Mouse (Mus musculus) megakaryocyte progenitor cell, adult 5-6 weeks (primary cell): ENCODE data around the gene Sbk1. TPM values are rescaled to one million over a fixed set of nuclear protein-coding genes. Genes with fewer than 3 reads are reported as not detected.
A peak's percentile ranks its signal among the peaks of the same experiment; 100 is the strongest.

ENCODE experiments used
- ATAC-seq: replicated peaks from 2 replicates; pipeline ENCODE4 v1.8.0; 2016; ENCODE audit warnings: mild to moderate bottlenecking, moderate TSS enrichment, inconsistent platforms; ENCODE audit not compliant: poor library complexity
- total RNA-seq, 2 experiments: library from RNA; stranded (forward) in 1 of 2; stranded (reverse) in 1 of 2; fragments of 157-497, 149-512 nt in 1 of 2; fragments of 200-1000 nt in 1 of 2; gene quantifications; 2 replicates each; pipeline versions ENCODE4 v1.2.3 to v1.2.4; 2015 to 2017

Gene Sbk1
- total RNA-seq, 2 experiments from 2014 or later, result 1.7 to 2.0 TPM

- no peak for ATAC-seq
These were observed 8.5 kb upstream of the Sbk1 start for GRCm38 (mm10) chr7:126263964-126264363.

DNA sequence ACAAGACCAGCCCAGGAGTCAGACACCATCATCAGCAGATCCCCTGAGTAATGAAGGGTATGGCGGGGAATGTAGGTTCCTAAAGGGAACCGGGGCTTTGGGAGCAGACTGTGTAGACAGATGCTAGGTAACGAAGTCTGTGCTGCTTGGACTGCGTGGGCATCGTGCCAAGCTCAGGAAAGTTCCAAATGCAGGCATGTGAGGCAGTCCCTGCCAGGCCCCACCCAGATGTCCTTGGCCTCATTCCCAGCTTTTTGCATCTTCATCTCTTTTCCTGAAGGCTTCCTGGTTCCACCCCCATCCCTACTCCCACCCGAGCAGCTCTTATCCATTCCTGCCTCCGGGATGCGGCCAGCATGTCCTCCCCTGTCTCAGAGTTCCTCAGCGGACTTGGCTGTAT, 6.5 kb upstream of the Sbk1 start:
- ATAC-seq, result no peak

DNA sequence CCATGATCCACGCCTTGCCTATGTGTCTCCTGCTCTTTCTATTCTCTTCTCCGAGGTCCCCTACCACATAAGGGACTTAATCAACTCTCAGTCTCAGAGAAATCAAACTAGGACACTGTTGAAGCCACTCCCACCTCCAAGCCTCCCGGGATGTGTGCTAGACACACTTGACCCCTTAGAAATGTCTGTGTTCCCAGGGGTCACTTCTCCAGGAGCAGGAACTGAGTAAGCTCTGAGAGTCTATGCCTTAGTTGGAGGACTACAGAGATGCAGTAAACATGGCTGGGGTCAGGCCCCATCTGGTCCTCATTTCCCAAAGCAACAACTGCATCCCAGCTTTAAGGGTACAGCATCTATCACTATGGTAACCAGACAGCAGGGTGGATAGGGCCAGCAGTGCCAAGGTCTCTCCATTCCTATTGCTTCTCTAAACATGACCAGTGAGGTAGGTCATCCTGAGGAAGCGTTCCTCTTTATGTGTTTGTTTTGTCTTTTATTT, 6.0 kb upstream of the Sbk1 start:
- no peak for ATAC-seq

- no peak for ATAC-seq
These were observed 4.8 kb upstream of the Sbk1 start for GRCm38 (mm10) chr7:126267606-126268005.

GRCm38 (mm10) chr7:126272770-126273311, 422 bp downstream of the Sbk1 start:
- ATAC-seq, result no peak

DNA sequence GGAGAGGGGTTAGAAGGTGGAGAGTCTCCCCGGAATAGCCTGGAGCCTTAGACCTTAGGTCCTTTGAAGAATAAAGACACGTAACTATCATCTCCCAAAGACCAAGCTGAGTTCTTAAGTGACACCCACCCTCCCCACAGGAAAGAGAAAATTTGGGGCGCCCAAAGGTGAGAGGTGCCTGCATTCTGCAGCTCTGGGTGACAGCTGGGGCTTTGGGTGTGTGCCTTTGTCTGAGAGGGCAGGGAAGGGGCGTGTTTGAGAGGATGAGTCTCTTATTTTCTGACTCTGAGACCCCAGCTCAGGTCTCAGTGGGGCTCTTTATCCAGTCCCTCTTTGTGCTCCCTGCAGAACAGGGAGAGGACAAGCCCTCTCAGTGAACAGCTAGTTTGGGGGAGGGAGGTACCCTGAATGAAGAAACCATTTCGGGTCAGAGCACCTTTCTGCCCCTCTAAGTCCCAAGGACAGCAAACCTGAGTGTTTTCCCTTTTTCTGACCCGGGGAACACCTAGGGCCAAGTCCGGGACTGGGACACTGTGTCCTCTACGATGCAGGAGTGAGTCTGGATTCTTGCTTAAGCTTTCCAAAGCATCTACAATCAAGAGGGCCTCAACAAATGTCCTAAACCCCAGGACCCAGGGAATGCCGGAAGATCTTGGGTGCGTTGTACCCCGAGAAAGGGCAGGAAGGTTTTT, 1.1 kb downstream of the Sbk1 start:
- no peak for ATAC-seq

- ATAC-seq, result no peak
These were observed 1.7 kb downstream of the Sbk1 start for GRCm38 (mm10) chr7:126274137-126274536.

DNA sequence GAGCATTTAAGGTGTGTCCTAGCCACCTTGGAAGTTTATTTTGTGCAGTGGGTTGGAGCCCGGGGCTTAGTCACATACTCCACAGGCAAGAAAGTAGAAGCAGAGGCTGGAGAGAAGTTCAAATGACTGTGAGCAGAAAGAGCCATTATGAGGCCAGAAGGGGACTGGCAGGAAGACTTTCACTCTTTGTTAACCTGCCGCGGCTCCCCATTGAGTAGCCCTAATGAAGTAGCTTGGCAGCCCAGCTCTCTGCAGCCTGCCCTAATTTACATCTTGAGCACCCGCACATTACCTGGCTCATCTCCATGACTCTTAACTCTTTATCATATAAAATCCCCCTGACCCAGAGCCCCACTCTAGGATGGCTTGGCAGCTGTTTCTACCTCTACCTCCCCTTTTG, 2.2 kb downstream of the Sbk1 start:
- no peak for ATAC-seq

GRCm38 (mm10) chr7:126275711-126276110, 3.3 kb downstream of the Sbk1 start:
- ATAC-seq, result no peak

DNA sequence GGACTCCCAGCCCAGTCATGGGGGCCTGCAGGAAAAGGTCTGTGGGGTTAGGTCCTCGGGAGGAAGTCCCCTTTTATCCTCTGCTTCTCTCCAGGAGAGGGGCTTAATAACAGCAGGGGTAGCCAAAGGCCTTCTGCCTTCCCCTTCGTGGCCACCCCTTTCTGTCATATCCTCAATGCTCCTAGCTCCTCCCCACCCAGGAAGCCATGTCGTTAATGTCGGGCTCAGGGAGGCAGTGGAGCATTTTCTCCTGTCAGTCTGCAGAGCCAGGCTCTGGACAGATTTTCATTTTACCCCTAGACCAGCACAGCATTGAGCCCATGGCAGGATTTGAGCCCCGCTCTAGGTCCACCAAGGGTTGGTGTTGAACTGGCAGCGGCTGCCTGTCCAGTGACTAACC, 3.9 kb downstream of the Sbk1 start:
- ATAC-seq, result no peak

- no peak for ATAC-seq
These were observed 5.3 kb downstream of the Sbk1 start for GRCm38 (mm10) chr7:126277536-126278295.

GRCm38 (mm10) chr7:126278799-126279198, 6.4 kb downstream of the Sbk1 start:
- ATAC-seq, result no peak

DNA sequence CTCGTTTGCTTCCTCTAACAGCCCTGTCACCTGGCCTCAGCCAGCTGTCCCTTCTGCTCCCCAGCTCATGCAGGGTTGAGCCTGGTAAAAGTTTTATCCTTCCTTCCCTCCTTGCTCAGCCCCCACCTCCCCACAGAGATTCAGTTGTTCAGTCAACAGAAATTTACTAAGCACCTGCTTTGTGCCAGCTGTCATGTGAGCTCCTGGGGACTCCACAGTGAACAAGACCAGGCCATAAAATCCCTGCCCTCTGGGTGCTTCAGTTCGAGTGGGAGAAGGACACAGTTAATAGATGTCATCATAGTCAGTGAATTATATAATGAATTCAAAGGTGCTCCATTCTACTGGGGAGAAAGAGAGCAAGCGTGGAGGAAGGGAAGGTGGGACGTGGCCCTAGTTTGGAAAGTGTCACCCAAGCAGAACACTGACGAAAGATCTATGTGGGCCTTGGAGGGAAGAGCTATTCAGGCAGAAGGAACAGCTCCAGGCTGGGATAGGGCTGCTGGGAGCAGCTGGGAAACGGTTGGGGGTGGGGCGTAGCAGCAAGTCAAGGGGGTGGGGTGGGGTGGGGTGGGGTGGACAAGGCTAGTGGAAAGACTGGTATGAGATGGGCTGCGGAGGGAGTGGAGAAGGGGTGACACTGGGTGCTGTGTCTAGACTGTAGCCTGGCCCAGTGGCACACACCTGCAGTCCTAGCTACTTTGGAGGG, 7.5 kb downstream of the Sbk1 start:
- no peak for ATAC-seq

- ATAC-seq, result no peak
These were observed 8.3 kb downstream of the Sbk1 start for GRCm38 (mm10) chr7:126280696-126281095.

- peak; percentile 12; the same call in 1 of the 2 replicates for ATAC-seq
These were observed 9.7 kb downstream of the Sbk1 start for GRCm38 (mm10) chr7:126281876-126282682.

- ATAC-seq, result peak; percentile 14; the same call in 1 of the 2 replicates
These were observed 10.2 kb downstream of the Sbk1 start for GRCm38 (mm10) chr7:126282683-126282990.

GRCm38 (mm10) chr7:126284021-126284420, 11.6 kb downstream of the Sbk1 start:
- no peak for ATAC-seq

- ATAC-seq, result no peak
These were observed 12.0 kb downstream of the Sbk1 start for GRCm38 (mm10) chr7:126284441-126284840.

DNA sequence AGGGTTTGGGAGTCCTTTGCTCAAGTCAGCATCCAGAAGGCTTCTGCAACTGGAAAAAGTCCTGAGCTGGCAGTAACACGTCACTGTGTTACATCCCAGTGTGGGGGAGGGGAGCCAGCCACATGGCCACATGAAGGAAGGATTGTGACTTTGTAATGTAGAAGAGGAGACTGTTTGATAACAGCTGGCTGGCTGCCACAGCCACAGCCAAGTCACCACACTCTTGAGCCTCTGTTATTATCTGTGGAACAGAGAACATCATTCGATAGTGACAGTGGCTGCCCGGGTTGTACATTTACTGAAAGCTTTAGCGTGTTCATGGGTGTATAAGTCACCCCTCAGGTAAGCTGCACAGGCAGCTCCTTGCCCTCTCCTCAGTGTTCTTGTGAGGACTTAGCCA, 12.4 kb downstream of the Sbk1 start:
- ATAC-seq, result peak; percentile 51
